Comparison of ENCODE assay signal across 8 mouse cellular contexts in the genomic region with DNA sequence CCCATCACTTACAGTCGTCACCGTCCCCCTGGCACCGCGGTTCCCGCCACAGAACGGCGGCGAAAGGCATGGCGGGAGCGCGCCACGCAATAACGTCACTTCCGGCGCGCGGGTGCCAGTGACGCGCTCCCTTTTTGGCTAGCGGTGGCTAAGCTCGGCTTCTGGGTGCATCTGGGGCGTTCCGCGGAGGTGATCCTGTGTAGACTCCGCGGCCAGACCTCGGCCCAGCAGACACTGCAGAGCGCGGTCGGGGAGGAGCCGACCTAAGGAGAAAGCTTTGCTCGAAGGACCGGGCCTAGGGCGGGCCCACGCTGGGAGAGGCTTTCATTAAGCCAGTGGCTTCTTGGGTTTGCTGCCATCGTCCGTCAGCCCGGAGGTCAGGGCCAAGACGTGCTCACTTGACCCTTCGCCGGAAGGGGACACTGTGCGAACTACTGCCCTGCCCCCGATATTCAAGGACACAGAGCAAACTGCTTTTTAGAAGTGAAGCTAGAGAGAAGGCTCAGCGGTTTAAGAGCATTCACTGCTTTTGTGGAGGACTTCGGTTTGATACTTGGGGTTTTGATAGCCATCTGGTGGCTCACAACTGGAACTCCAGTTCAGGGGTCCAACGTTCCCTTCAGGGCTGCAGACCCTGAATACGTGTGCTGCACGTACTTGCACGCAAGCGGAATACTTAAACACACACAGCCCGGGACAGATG. TPM values are rescaled to one million over a fixed set of nuclear protein-coding genes. Genes with fewer than 3 reads are reported as not detected.
DNase-seq lines count a peak whose midpoint lies in the region; ATAC-seq lines count a peak whose summit lies in the region.

Gene Rfc4, minus strand, starts transcription at position 65 of the 703 bp plus-strand sequence.

- H3K4me3 ChIP-seq in hindbrain, embryonic 14.5 days (replicated peaks; ENCODE audit: low read length) = peak within 1 kb of the TSS; percentile 87

- peak within 1 kb of the TSS; percentile 98 for H3K27ac ChIP-seq in hindbrain, embryonic 14.5 days

- H3K27me3 ChIP-seq in hindbrain, embryonic 14.5 days (ENCODE audit: control insufficient read depth, insufficient read depth, low read length) = no peaks in the 10 kb centered on the region

- peak within 1 kb of the TSS; percentile 93 for H3K4me2 ChIP-seq in hindbrain, embryonic 14.5 days (replicated peaks)

- H3K36me3 ChIP-seq in hindbrain, embryonic 14.5 days (replicated peaks; ENCODE audit: control insufficient read depth, insufficient read depth) = peaks cover 4% of the 10 kb centered on the region; the same call in 1 of the 2 replicates

- H3K9ac ChIP-seq in hindbrain, embryonic 14.5 days = peak within 1 kb of the TSS; percentile 94

- under 1% methylated on average over 51 of the region's 51 CpGs for WGBS in hindbrain, embryonic 14.5 days

- H3K9me3 ChIP-seq in hindbrain, embryonic 14.5 days (ENCODE audit: control insufficient read depth, low read length) = no peaks in the 10 kb centered on the region

- ATAC-seq in hindbrain, embryonic 14.5 days (ENCODE audit: low FRiP score) = peak; percentile 93

- peak; percentile 92 for DNase-seq in R1 (ENCODE audit: low read depth, low spot score)
- peak; percentile 94 to 96 for DNase-seq in cerebellum, postnatal 14 days
- DNase-seq in frontal cortex, postnatal 25 days (ENCODE audit: low spot score in 2 of 2) = peak; percentile 90 to 92
- peak; percentile 96 for DNase-seq in hindbrain, embryonic 14.5 days (ENCODE audit: low spot score)
- peak; percentile 89 for DNase-seq in left cerebral cortex, adult 11 months (ENCODE audit: low spot score)
- peak; percentile 92 for DNase-seq in lung, postnatal 36 days
- peak; percentile 95 for DNase-seq in retina, embryonic 14.5 days (ENCODE audit: low spot score)
- DNase-seq in thymus, postnatal 36 days = peak; percentile 90 to 91

- H3K4me1 ChIP-seq in hindbrain, embryonic 14.5 days (replicated peaks; ENCODE audit: control insufficient read depth, insufficient read depth, low read length) = peaks cover 16% of the 10 kb centered on the region

RNA-seq across cellular contexts. Expression of gene Rfc4, which starts in this region (rescaled TPM):
- polyA plus RNA-seq in hindbrain, embryonic 14.5 days (2014; fragmentation: Nextera tagmentation; extraction: Ambion mirVana) = 41.3 and 43.1 TPM in 2 replicates

Comparison
In these comparisons a context has a peak if more than half of its experiments do, and no peak if none do; other contexts are left out.
1. Peak in every context shown above with its lines: DNase-seq, ATAC-seq, H3K4me3 ChIP-seq and H3K27ac ChIP-seq.